Mouse (Mus musculus) brain, embryonic 14.5 days (tissue): ENCODE results near the gene Capn11. TPM values are rescaled to one million over a fixed set of nuclear protein-coding genes. Genes with fewer than 3 reads are reported as not detected.
A peak's percentile ranks its signal among the peaks of the same experiment; 100 is the strongest.

Source experiments
- DNase-seq: peaks from one replicate; pipeline ENCODE4 v3.0.0-alpha.2; 2011; ENCODE audit warnings: low read depth
- CTCF ChIP-seq: fragments of 200-500 bp; IDR thresholded peaks from 2 replicates; pipeline ENCODE4 v1.5.1; 2012; ENCODE audit warnings: inconsistent platforms, mild to moderate bottlenecking, moderate library complexity, borderline replicate concordance; ENCODE audit not compliant: insufficient read depth, insufficient read length; ENCODE audit errors: extremely low read depth
- POLR2A ChIP-seq: fragments of 200-500 bp; IDR thresholded peaks from 2 replicates; pipeline ENCODE4 v1.6.1; 2012; ENCODE audit warnings: mild to moderate bottlenecking, inconsistent platforms, borderline replicate concordance; ENCODE audit not compliant: poor library complexity, insufficient read depth, insufficient read length, severe bottlenecking; ENCODE audit errors: extremely low read depth
- polyA plus RNA-seq: library from polyadenylated mRNA; depleted of rRNA; stranded (reverse); fragments of >200 nt; gene quantifications from 2 replicates; pipeline ENCODE4 v1.2.3, GENCODE M21; 2012

The Capn11 gene
- polyA plus RNA-seq, 1 experiment = 0.62 TPM

DNA sequence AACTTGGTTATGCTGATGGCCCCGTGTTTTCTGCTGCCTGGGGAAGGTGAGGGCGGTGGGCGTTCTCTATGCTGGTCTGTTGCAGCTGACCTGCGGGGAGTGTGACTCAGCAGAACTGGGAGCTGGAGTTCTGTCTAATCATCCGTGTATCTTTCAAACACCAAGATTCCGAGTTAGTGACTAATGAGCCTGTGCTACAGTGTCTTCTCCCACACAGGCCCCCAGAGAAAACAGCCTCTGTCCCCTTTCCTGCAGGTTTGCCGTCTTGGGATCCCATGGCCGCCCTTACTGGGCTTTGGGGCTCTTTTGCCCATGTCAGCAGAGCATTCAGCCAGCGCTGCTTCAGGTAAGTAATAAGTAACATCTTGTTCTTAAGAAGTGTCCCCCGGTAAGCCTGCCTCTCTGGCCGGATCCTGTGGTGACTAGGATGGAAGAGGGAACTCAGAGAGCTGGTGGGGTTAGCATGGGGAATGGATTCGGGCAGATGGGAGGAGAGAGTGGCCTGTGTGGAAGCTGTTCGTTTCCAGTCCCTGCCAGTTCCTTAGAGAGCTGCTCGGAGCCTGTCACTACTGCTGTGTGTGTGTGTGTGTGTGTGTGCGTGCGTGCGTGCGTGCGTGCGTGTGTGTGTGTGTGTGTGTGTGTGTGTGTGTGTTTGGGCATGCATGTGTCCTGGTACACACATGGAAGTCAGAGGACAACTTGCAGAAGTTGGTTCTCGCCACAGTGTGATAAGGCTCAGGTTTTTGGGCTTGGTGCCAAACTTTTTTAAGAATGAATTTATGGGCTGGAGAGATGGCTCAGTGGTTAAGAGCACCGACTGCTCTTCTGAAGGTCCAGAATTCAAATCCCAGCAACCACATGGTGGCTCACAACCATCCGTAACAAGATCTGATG lies 36.3 kb upstream of the Capn11 start:
- TF ChIP-seq POLR2A (no peak), CTCF (no peak)
- DNase-seq = no peak

DNA sequence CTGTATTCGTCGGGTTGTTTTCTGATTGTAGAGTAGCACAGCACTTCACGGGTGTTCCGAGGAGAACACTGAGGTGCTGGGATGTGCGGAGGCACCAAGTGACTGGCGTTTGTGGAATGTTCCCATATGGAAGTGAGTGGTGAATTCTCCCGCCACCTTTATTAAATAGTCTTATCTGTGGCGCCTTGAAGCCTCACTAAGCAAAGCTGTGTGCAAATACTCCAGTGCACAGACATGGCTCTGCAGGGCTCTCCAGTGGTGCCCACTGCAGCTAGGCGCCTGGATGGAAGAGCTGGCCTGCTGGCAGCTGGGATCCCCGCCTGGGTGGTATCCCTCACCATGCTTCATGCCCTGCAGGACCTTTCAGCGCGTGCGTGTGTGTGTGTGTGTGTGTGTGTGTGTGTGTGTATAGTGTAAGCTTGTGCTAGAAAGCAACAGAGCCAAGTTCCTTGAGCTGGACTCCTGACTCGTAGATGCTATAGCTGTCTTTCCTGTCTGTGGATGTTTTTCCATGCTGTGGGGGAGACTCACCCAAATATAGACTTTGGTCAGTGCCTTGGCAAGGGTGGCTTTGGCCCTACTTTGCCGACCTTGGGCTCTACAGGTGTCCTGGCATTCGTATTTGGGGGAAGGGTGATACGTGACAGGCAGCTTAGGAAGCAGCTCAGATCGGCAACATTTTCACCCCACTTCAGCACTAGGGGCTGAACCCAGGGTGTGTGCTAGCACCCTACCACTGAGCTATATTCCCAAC lies 34.9 kb upstream of the Capn11 start:
- TF ChIP-seq CTCF (no peak), POLR2A (no peak)
- DNase-seq = no peak

DNA sequence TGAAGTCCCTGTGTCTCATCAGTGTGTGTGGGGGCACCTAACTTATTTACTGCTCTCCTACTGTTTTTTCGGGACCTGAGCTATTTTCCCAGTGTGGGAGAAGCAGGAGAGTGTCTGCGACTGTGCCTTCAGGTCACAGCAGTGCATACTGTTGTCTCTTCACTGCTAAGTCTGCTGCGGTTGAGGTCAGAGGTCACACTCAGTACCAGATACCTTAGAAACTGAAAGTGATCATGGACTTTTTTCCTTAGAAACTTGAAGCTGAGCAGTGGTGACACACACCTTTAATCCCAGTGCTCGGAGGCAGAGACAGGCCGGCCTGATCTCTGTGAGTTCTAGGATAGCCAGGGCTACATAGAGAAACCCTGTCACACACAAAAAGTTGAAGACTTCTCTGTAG lies 33.0 kb upstream of the Capn11 start:
- TF ChIP-seq CTCF (no peak), POLR2A (no peak)
- no peak for DNase-seq

GRCm38 (mm10) chr17:45690044-45690443 lies 30.9 kb upstream of the Capn11 start:
- DNase-seq = no peak

DNA sequence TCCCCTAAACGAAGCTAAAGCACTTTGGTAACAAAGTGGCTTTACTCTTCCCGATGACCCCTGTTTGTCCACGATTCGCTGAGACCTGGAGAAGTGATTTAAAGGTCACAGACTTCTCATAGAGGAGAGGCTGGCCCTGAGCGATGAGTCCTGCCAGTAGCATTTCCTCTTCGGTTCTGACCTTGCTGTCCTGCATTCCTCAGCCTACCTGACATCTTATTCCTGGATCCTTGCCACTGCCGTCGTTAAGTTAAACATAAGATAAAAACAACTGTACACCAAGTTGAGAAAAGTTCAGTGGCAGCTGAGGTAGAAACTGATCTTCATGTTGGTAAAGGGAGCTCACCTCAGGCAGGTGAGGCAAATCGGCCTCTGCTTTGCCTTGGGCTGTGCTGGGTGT lies 30.0 kb upstream of the Capn11 start:
- no peak for TF ChIP-seq POLR2A
- TF ChIP-seq CTCF = no peak

More at GRCm38 (mm10) chr17:45690044-45690443, 30.9 kb upstream of the Capn11 start:
- no peak for TF ChIP-seq CTCF
- TF ChIP-seq POLR2A = no peak

DNA sequence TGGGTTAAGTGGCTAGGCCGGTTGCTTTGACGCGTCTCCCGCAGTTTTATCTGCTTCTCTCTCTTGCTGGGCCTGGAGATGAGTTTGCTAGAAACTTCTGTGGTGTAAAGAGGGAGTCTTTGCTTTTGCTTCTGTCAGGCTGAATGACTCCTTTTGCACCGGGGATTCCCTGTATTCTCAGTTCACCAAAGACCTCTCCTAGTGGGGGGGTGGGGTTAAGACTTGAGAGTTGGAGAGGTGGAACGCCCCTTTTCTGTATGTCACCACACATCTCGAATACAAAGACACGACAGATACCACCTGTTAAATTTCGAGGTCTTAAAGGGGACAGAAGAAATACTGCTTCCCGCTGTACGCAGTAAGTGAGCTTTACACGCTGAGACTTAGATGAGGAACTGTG lies 27.6 kb upstream of the Capn11 start, which contains the start of gene Tmem63b:
Tmem63b (minus strand) TSS at position 190 of the 400 bp plus-strand sequence.
- no peak for TF ChIP-seq POLR2A
- no peak for TF ChIP-seq CTCF
- DNase-seq = peak; percentile 36

More for the DNA sequence above, 30.0 kb upstream of the Capn11 start:
- no peak for DNase-seq

GRCm38 (mm10) chr17:45686093-45686619 lies 27.0 kb upstream of the Capn11 start, which contains the start of gene Mrpl14:
Gene Mrpl14, plus strand, starts transcription at chr17:45686322.
- TF ChIP-seq CTCF = no peak
- peak; percentile 70; the same call in 1 of the 2 replicates for TF ChIP-seq POLR2A
- DNase-seq = peak; percentile 97

DNA sequence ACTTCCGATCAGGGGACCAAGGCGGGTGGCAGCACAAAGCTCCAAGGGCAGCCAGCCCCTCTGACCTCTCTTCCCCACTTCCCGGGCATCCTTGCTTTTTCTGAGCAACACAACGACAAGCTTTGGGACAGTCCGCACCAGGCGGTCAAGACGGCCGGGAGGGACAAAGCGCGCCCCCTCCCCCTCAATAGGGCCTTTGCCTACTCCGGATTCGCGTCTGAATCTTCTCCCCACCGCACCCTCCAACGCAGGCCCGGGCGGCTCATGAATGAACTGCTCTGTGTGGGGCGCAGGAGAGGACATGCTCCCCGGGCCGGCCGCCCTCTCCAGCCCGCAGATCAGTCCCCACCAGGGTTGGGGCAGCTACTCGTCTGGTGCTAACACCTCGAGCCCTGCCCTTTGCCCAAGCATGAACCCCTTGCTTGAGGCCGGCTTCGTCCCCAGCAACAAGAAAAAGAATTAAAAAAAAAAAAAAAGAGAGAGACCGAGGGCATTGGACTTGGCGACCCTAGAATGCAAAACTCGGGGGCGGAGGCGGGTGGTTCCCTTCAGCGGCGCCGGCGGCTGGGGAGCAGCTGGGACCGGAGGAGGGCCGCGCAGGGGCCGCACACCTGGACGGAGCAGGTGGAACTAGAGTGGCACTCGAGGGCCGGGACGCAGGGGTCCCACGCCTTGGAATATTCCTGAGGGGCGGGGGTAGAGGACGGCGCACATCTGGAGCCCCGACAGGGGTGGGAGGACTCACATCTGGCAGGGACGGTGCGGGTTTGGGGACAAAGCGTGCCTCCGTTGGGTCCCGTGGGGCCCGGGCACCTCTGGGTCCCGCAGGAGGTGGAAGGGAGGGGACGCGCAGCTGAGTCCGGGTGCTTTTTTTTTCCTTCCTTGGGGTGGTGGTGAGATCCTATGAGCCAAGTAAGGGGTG lies 26.3 kb upstream of the Capn11 start:
- DNase-seq = peak; percentile 69
- TF ChIP-seq POLR2A (no peak; the same call in 1 of the 2 replicates), CTCF (no peak)

GRCm38 (mm10) chr17:45684667-45685131 lies 25.6 kb upstream of the Capn11 start:
- TF ChIP-seq POLR2A (no peak), CTCF (no peak)
- DNase-seq = peak; percentile 46

DNA sequence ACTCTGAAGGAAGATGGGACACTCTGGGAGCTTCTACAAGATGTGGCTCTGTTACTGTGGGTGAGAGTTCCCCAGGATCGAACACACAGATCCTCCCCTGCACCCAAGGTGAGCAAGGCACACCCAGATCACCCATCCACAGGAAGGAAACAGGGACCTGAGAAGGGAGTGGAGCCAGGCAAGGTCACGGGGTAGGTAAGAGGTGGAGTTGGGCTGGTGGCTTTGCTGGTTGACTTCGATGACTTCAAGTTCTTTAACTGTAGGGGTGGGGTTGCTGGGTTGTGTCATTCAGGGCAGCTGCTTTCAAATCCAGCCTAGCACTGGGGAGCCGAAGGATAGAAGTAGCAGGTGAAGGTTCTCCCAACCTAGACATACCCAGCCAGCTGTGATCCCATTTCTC lies 23.7 kb upstream of the Capn11 start:
- no peak for TF ChIP-seq CTCF
- TF ChIP-seq POLR2A = no peak
- DNase-seq = no peak

DNA sequence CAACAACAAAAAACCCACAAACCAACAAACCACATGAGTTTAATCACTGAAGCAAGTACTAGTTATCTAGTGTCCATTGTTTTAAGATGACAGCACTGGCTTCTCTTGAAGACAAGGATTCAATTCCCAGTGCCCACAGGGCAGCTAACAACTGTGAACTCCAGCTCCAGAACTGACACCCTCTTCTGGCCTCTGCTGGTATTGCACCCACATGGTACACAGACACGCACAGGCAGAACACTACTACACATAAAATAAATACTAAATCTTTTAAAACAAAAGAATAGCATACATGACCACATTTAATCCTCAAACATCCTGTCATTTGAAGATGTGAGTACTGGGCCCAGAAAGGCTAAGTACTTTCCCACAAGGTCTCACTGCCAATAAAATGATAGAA lies 22.5 kb upstream of the Capn11 start:
- no peak for DNase-seq
- TF ChIP-seq POLR2A = no peak
- TF ChIP-seq CTCF = peak; percentile 48; the same call in 1 of the 2 replicates
